Mouse (Mus musculus) C2C12 (cell line): Measurements from ENCODE around the gene Tbc1d10c. TPM values are rescaled to one million over a fixed set of nuclear protein-coding genes. Genes with fewer than 3 reads are reported as not detected.

Source experiments
- H3K27me3 ChIP-seq: one replicate; pipeline ENCODE4 v1.6.1; 2011; ENCODE audit not compliant: control insufficient read depth, insufficient read depth, insufficient read length
- H3K36me3 ChIP-seq: one replicate; pipeline ENCODE4 v1.6.1; 2011; ENCODE audit not compliant: control insufficient read depth, insufficient read depth
- H3K4me3 ChIP-seq: one replicate; pipeline ENCODE4 v1.5.1; 2011; ENCODE audit warnings: mild to moderate bottlenecking, control low read depth; ENCODE audit not compliant: poor library complexity, insufficient read depth, severe bottlenecking
- H3K79me2 ChIP-seq: one replicate; pipeline ENCODE4 v1.6.1; 2011; ENCODE audit not compliant: control insufficient read depth, insufficient read depth
- H3K79me3 ChIP-seq: one replicate; pipeline ENCODE4 v1.6.1; 2011; ENCODE audit warnings: low read depth, control low read depth
- H3ac ChIP-seq: one replicate; pipeline ENCODE3; 2011; ENCODE audit warnings: low read depth; ENCODE audit not compliant: control insufficient read depth, insufficient read length
- CEBPB ChIP-seq: IDR thresholded peaks from one replicate; pipeline ENCODE4 v1.6.1; 2011; ENCODE audit warnings: low read depth, mild to moderate bottlenecking, control low read depth, moderate library complexity
- CTCF ChIP-seq: IDR thresholded peaks from one replicate; pipeline ENCODE4 v1.5.1; 2011; ENCODE audit not compliant: control insufficient read depth, insufficient read depth, insufficient read length
- FOSL1 ChIP-seq: IDR thresholded peaks from one replicate; pipeline ENCODE4 v1.8.0; 2011; ENCODE audit warnings: mild to moderate bottlenecking, low read length; ENCODE audit not compliant: poor library complexity, insufficient read depth, severe bottlenecking
- MAX ChIP-seq: IDR thresholded peaks from one replicate; pipeline ENCODE4 v1.6.1; 2011; ENCODE audit warnings: mild to moderate bottlenecking, control low read depth
- MYOD1 ChIP-seq: IDR thresholded peaks from one replicate; pipeline ENCODE4 v1.6.1; 2011; ENCODE audit warnings: low read depth; ENCODE audit not compliant: control insufficient read depth, insufficient read length
- MYOG ChIP-seq: IDR thresholded peaks from one replicate; pipeline ENCODE4 v1.6.1; 2011; ENCODE audit not compliant: control insufficient read depth, insufficient read length; ENCODE audit errors: extremely low read depth
- USF1 ChIP-seq: IDR thresholded peaks from one replicate; pipeline ENCODE4 v1.6.1; 2011; ENCODE audit warnings: low read depth, mild to moderate bottlenecking, control low read depth, moderate library complexity
- polyA plus RNA-seq: library from polyadenylated mRNA; unstranded; fragments of >200 nt; fragmentation: generic; extraction: Trizol; gene quantifications from one replicate; pipeline ENCODE4 v1.2.1, GENCODE M21; 2012; ENCODE audit warnings: missing spikeins

Tbc1d10c gene
- polyA plus RNA-seq, 1 experiment, result 0.26 TPM

DNA sequence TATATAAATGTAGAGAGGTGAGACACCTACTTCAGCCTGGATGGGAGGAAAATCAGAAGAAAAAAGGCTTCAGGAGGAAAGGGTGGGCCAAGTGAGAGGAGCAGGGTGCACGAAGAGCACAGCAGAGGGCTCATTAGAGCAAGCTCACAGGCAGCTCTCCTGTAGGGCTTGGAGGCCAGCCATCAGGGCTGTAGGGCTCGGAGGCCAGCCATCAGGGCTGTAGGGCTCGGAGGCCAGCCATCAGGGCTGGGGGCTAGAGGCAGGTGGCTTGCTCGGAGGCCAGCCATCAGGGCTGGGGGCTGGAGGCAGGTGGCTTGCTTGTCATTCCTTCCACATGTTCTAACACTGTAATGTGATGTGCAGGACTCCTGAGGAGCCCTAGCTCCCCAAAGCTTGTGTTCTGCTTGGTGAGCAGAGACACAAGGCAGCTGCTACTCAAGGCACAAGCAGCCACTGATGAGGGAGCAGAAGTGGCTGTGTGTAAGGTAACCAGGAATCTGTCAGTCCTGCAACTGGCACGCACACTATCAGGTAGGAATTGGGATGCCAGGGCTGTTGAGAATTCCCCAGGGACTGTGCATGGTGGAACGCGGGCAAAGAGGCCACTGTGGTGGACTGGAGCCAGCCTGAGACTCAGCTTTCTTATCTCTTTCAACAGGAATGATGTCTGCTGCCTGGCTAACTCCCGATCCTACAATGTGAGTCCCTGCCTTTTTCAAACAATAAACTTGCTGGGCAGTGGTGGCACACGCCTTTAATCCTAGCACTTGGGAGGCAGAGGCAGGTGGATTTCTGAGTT is 24.2 kb downstream of the Tbc1d10c start:
- Histone ChIP-seq H3K27me3 (no peaks in the 10 kb centered on the region), H3K4me3 (no peak overlapping the region), H3K36me3 (peaks cover 3% of the 10 kb centered on the region), H3K79me2 (peaks cover 11% of the 10 kb centered on the region), H3ac (no peak overlapping the region), H3K79me3 (peaks cover 4% of the 10 kb centered on the region)
- TF ChIP-seq MYOG (no peak), USF1 (no peak), FOSL1 (no peak), CEBPB (no peak), MAX (no peak), MYOD1 (no peak), CTCF (no peak)

DNA sequence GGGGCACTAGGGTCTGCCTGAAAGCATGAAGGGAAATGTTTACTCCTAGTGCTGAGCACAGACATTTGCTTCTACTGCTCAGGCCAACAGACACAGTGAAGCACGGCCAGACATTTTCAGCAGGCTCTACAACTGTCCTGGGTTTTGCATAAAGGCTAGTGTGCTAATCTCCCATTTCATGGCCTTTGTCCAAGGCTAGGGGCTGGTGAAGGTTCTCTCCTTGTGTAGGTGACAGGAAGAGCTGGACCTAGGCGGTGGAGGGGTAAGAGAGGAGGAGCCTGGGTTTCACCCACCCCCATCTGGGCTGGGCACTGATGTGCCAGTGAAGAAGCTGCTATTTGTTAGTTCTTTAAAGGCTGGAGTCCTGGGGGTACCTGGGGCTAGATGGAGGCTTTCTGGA is 26.4 kb downstream of the Tbc1d10c start:
- no peaks in the 10 kb centered on the region for H3K27me3 ChIP-seq
- H3K79me3 ChIP-seq, result peaks cover 8% of the 10 kb centered on the region
- TF ChIP-seq FOSL1, result no peak
- TF ChIP-seq CTCF, result no peak
- no peak for TF ChIP-seq MAX
- TF ChIP-seq USF1, result no peak
- no peak for TF ChIP-seq CEBPB
- TF ChIP-seq MYOD1, result no peak
- no peak for TF ChIP-seq MYOG
- no peak overlapping the region for H3ac ChIP-seq
- peaks cover 15% of the 10 kb centered on the region for H3K36me3 ChIP-seq
- peaks cover 16% of the 10 kb centered on the region for H3K79me2 ChIP-seq
- H3K4me3 ChIP-seq, result no peak overlapping the region

DNA sequence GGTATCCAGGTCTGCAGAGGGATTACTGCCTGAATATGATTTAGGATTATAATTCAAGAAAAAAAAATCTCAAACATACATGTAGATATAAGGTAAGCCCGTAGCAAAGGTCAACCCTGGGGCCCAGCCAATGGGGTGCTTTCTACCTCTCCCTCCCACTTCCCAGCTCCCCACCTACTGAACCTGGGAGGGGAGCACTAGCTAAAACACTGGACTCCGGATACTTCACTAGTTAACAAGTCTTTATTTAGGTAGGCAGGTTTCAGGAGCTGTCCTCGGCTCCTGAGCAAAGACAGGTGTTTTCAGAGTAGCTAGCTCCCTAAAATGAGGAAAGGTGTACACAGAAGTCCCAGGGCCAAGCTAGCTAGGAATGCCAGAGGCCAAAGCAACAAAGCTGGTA is 27.0 kb downstream of the Tbc1d10c start:
- Histone ChIP-seq H3K79me2 (peaks cover 16% of the 10 kb centered on the region), H3ac (no peak overlapping the region), H3K36me3 (peaks cover 21% of the 10 kb centered on the region), H3K4me3 (no peak overlapping the region), H3K27me3 (no peaks in the 10 kb centered on the region), H3K79me3 (peaks cover 8% of the 10 kb centered on the region)
- TF ChIP-seq MYOD1, result no peak
- TF ChIP-seq MYOG, result no peak
- no peak for TF ChIP-seq FOSL1
- TF ChIP-seq MAX, result no peak
- TF ChIP-seq USF1, result no peak
- no peak for TF ChIP-seq CTCF
- no peak for TF ChIP-seq CEBPB

DNA sequence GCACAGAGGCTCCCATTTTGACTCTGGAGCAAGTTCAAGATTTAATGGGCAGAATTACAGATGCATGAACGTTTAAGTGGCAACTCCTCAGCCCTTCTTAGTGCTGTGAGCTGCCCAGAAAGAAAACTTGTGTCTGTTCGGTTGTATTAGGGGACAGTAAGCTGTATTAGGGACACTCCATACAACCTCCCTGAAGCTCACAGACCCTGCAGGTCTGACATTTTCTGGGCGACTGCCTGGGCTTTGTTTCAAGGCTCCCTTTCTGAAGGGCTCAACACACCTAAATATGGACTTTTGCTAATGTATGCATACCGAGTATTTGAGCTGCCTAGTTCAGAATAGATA is 27.6 kb downstream of the Tbc1d10c start:
- TF ChIP-seq MAX (no peak), MYOD1 (no peak), FOSL1 (no peak), USF1 (no peak), CTCF (no peak), MYOG (no peak), CEBPB (no peak)
- Histone ChIP-seq H3K36me3 (peaks cover 21% of the 10 kb centered on the region), H3K4me3 (peak overlapping the region; percentile 72)

DNA sequence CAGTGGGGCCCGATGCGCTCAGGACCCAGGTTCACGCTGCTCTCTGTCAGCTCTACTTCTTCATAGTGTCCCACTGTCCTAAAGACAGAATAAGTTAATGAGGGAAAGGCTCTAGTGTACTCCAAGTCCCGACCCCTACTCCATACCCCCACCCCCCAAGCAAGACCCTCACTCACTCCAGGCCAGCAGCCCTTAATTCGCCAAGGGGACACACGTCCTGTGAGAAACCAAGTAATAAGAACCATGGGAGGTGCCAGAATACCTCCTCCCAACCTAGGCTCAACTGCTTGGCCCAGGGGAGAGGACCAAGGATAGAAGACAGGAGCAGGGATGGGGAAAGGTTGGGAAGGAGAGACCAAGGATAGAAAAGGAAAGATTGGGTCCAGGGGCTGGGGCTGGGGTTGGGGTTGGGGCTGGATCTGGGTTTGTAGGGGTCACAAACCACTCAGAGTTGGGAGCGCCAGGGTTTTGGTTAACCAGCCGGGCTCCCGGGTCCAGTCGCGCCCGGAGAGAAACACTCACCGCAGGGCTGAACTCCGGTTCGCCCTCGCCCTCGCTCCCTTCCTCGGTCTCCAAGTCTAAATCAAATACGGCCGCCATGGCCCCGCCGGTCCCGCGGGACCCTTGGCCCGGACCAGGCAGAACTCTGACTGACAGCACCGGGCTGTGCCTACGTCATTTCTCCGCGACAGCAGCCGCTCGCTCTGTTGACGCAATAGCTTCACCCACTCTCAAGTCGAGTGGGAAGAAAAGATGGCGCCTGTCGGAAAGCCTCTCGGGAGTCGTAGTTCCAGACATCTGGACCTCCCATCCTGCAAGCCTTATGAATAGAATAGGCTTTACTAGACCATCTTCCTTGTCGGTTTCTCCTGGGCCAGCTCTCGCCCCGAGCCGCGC is 28.2 kb downstream of the Tbc1d10c start, which contains the start of gene Rps6kb2:
Gene Rps6kb2 (minus strand): TSS at position 709 of the 897 bp plus-strand sequence.
- Histone ChIP-seq H3K79me2 (peaks cover 16% of the 10 kb centered on the region), H3K79me3 (peaks cover 8% of the 10 kb centered on the region), H3K27me3 (no peaks in the 10 kb centered on the region), H3K4me3 (peak within 1 kb of the TSS; percentile 72), H3ac (peak within 1 kb of the TSS; percentile 86), H3K36me3 (peaks cover 21% of the 10 kb centered on the region)
- TF ChIP-seq CEBPB, result peak; percentile 84
- peak; percentile 64 for TF ChIP-seq MYOD1
- TF ChIP-seq MYOG, result no peak

More for the DNA sequence above, 27.6 kb downstream of the Tbc1d10c start:
- peak overlapping the region; percentile 2 for H3ac ChIP-seq
- no peaks in the 10 kb centered on the region for H3K27me3 ChIP-seq
- peaks cover 16% of the 10 kb centered on the region for H3K79me2 ChIP-seq
- peaks cover 8% of the 10 kb centered on the region for H3K79me3 ChIP-seq
